Mouse (Mus musculus): Measurements from ENCODE around the gene Jmjd1c.

GRCm38 (mm10) chr10:67105331-67106217, 9.6 kb downstream of the Jmjd1c start:
- no peak for TF ChIP-seq CTCF (IDR thresholded peaks at IDR 0.05; ENCODE audit: control insufficient read depth, insufficient read depth, insufficient replicate concordance, low read depth, low read length)
- TF ChIP-seq POLR2A (IDR thresholded peaks at IDR 0.05; ENCODE audit: control insufficient read depth, low read depth, low read length), result no peak
